Mouse (Mus musculus) forebrain, embryonic 11.5 days (tissue): ENCODE measurements at regions not wholly inside any gene's neighbourhood (a gene's known extent, or its start where the extent isn't known, plus 50 kb on each side); places are given as distances from the start of the nearest gene placed in this dataset.
A peak's percentile ranks its signal among the peaks of the same experiment; 100 is the strongest.

ENCODE experiments used
- ATAC-seq: fragments of 200-750 bp; cut with Nextera tagmentation; replicated peaks from 2 replicates; pipeline ENCODE4 v1.8.0; 2017; ENCODE audit warnings: moderate TSS enrichment; ENCODE audit not compliant: low FRiP score
- DNase-seq: peaks from one replicate; pipeline ENCODE4 v3.0.0-alpha.2; 2017; ENCODE audit warnings: low spot score
- H3K27ac ChIP-seq: fragments of 300-500 bp; sonication (generic); 2 replicates; pipeline ENCODE4 v1.5.1; 2014; ENCODE audit warnings: low read depth, low read length
- H3K27me3 ChIP-seq: fragments of 300-500 bp; sonication (generic); 2 replicates; pipeline ENCODE4 v1.6.1; 2014; ENCODE audit warnings: mild to moderate bottlenecking, low read length, mixed read lengths; ENCODE audit not compliant: control insufficient read depth, insufficient read depth
- H3K36me3 ChIP-seq: fragments of 300-500 bp; sonication (generic); 2 replicates; pipeline ENCODE4 v1.6.1; 2014; ENCODE audit warnings: mild to moderate bottlenecking, low read length, moderate library complexity, mixed read lengths; ENCODE audit not compliant: control insufficient read depth, insufficient read depth
- H3K4me1 ChIP-seq: fragments of 300-500 bp; sonication (generic); replicated peaks from 2 replicates; pipeline ENCODE4 v1.6.1; 2014; ENCODE audit warnings: low read length, mixed read lengths; ENCODE audit not compliant: control insufficient read depth, insufficient read depth
- H3K4me2 ChIP-seq: fragments of 300-500 bp; sonication (generic); 2 replicates; pipeline ENCODE4 v1.6.1; 2014; ENCODE audit warnings: low read depth, mild to moderate bottlenecking, low read length, moderate library complexity, mixed read lengths; ENCODE audit not compliant: severe bottlenecking
- H3K4me3 ChIP-seq: fragments of 300-500 bp; sonication (generic); 2 replicates; pipeline ENCODE4 v1.5.1; 2014; ENCODE audit warnings: low read depth, low read length
- H3K9ac ChIP-seq: fragments of 300-500 bp; sonication (generic); 2 replicates; pipeline ENCODE4 v1.6.1; 2014; ENCODE audit warnings: low read length
- H3K9me3 ChIP-seq: fragments of 300-500 bp; sonication (generic); 2 replicates; pipeline ENCODE4 v1.6.1; 2016; ENCODE audit warnings: low read length, mixed read lengths; ENCODE audit not compliant: control insufficient read depth
- WGBS: fragments of 180-500 bp; shearing (Covaris S2); extraction: QIAGEN DNeasy Blood & Tissue Kit; methylation state at CpG from one replicate; pipeline ENCODE4 v1.1.7; 2014; 5-methylcytosine and 5-hydroxymethylcytosine counted together

DNA sequence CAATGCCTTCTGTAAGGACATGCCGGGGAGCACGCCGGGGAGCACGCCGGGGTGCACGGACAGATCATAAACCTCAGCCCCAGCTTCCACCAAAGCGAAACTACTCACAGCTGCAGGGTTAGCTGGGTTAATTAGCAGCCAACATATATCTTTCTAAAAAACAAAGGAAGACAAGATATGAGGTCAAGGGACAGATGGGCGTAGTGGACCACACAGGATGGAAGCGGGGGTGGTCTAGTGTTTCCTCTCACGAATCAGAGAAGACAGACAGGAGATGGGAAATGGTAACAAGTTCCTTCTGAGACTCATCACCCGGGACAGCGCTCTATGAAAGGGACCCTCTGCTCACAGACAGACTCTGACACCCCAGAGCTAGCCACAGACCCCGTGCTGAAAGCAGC, 60.0 kb upstream of the Ajap1 start:
- DNase-seq: no peak
- Histone ChIP-seq H3K27me3 (no peaks in the 10 kb centered on the region), H3K27ac (no peak overlapping the region), H3K4me1 (no peaks in the 10 kb centered on the region), H3K36me3 (no peaks in the 10 kb centered on the region), H3K9me3 (no peaks in the 10 kb centered on the region), H3K4me2 (no peak overlapping the region), H3K4me3 (no peak overlapping the region), H3K9ac (no peak overlapping the region)
- whole genome bisulfite sequencing: 82% methylated on average over 13 of the region's 13 CpGs
- ATAC-seq: no peak

DNA sequence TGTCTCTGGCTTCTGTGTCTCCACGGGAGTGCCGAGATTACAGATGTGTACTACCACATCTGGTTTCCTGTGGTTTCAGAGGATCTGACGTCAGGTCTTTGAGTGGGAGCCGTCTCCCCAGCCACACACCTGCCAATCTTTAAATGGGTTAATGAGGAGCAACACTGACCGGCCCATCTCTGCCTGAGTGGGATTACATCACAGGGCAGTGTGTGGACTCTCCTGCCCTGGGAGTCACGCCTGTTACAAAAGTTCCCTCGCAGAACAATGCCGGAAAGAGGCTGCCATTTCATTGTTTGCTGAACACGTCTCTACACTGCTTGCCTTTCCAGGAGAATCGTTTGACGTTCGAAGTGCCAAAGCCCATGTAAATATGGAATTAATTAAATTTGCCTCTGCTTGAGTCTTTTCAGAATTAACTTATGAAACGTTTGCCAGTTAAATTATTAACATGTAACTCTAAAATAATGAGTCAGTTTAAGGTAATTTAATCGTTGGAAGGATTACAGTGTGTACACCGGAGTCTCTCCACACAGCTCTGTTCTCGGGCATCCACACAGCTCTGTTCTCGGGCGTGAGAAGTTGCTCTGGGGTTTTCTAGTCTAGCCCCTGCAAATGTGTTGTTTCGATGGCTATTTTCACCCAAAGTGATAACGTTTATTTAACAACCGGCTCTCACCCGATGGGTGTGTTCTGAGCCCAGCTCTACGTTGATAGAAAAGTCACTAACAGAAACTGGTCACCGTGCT, 61.5 kb upstream of the Ajap1 start:
- Histone ChIP-seq H3K36me3 (no peaks in the 10 kb centered on the region), H3K4me1 (no peaks in the 10 kb centered on the region), H3K9ac (no peak overlapping the region), H3K27ac (no peak overlapping the region), H3K4me3 (no peak overlapping the region), H3K9me3 (no peaks in the 10 kb centered on the region), H3K4me2 (no peak overlapping the region), H3K27me3 (no peaks in the 10 kb centered on the region)
- DNase-seq: no peak
- 59% methylated on average over 24 of the region's 24 CpGs for WGBS
- ATAC-seq: no peak

- H3K4me1 ChIP-seq: no peaks in the 10 kb centered on the region
- 95% methylated on average over 7 of the region's 7 CpGs for WGBS
Measured at GRCm38 (mm10) chr4:153546709-153547108, 64.1 kb upstream of the Ajap1 start.

GRCm38 (mm10) chr4:153547111-153547510, 64.5 kb upstream of the Ajap1 start:
- WGBS: 91% methylated on average over 5 of the region's 5 CpGs
- Histone ChIP-seq H3K27me3 (no peaks in the 10 kb centered on the region), H3K36me3 (no peaks in the 10 kb centered on the region), H3K9ac (no peak overlapping the region), H3K27ac (no peak overlapping the region), H3K4me2 (no peak overlapping the region), H3K4me3 (no peak overlapping the region), H3K4me1 (no peaks in the 10 kb centered on the region), H3K9me3 (no peaks in the 10 kb centered on the region)
- no peak for DNase-seq
- ATAC-seq: no peak

More at GRCm38 (mm10) chr4:153546709-153547108, 64.1 kb upstream of the Ajap1 start:
- Histone ChIP-seq H3K27me3 (no peaks in the 10 kb centered on the region), H3K9me3 (no peaks in the 10 kb centered on the region), H3K4me3 (no peak overlapping the region), H3K9ac (no peak overlapping the region), H3K27ac (no peak overlapping the region), H3K36me3 (no peaks in the 10 kb centered on the region), H3K4me2 (no peak overlapping the region)
- DNase-seq (no peak), ATAC-seq (no peak)

GRCm38 (mm10) chr4:153547871-153548270, 65.3 kb upstream of the Ajap1 start:
- H3K4me2 ChIP-seq: no peak overlapping the region
- H3K9me3 ChIP-seq: no peaks in the 10 kb centered on the region
- WGBS: 78% methylated on average over 13 of the region's 13 CpGs
- DNase-seq (no peak), ATAC-seq (no peak)
- H3K9ac ChIP-seq: no peak overlapping the region
- H3K36me3 ChIP-seq: no peaks in the 10 kb centered on the region
- H3K27ac ChIP-seq: no peak overlapping the region
- no peaks in the 10 kb centered on the region; the same call in 1 of the 2 replicates for H3K4me1 ChIP-seq
- no peak overlapping the region for H3K4me3 ChIP-seq
- no peaks in the 10 kb centered on the region for H3K27me3 ChIP-seq

GRCm38 (mm10) chr4:153551291-153551690, 68.7 kb upstream of the Ajap1 start:
- 89% methylated on average over 7 of the region's 7 CpGs for WGBS
- DNase-seq: no peak
- no peaks in the 10 kb centered on the region; the same call in 1 of the 2 replicates for H3K4me1 ChIP-seq

GRCm38 (mm10) chr4:153552483-153552882, 69.9 kb upstream of the Ajap1 start:
- no peak overlapping the region for H3K27ac ChIP-seq
- WGBS: 6% methylated on average over 4 of the region's 4 CpGs
- H3K4me3 ChIP-seq: no peak overlapping the region
- H3K4me2 ChIP-seq: peak overlapping the region; percentile 24; the same call in 1 of the 2 replicates
- H3K9me3 ChIP-seq: no peaks in the 10 kb centered on the region
- H3K9ac ChIP-seq: no peak overlapping the region
- DNase-seq (no peak), ATAC-seq (no peak; the same call in 1 of the 2 replicates)
- no peaks in the 10 kb centered on the region for H3K27me3 ChIP-seq
- H3K4me1 ChIP-seq: no peaks in the 10 kb centered on the region; the same call in 1 of the 2 replicates
- no peaks in the 10 kb centered on the region for H3K36me3 ChIP-seq

More at GRCm38 (mm10) chr4:153551291-153551690, 68.7 kb upstream of the Ajap1 start:
- H3K4me2 ChIP-seq: no peak overlapping the region
- no peak overlapping the region for H3K27ac ChIP-seq
- H3K9ac ChIP-seq: no peak overlapping the region
- H3K27me3 ChIP-seq: no peaks in the 10 kb centered on the region
- H3K9me3 ChIP-seq: no peaks in the 10 kb centered on the region
- no peaks in the 10 kb centered on the region for H3K36me3 ChIP-seq
- no peak for ATAC-seq
- no peak overlapping the region for H3K4me3 ChIP-seq

- Histone ChIP-seq H3K27ac (no peak overlapping the region), H3K27me3 (no peaks in the 10 kb centered on the region), H3K4me3 (no peak overlapping the region), H3K9me3 (no peaks in the 10 kb centered on the region), H3K4me1 (no peaks in the 10 kb centered on the region), H3K36me3 (no peaks in the 10 kb centered on the region), H3K4me2 (no peak overlapping the region), H3K9ac (no peak overlapping the region)
- ATAC-seq (no peak), DNase-seq (no peak)
- 86% methylated on average over 19 of the region's 19 CpGs for WGBS
Measured at GRCm38 (mm10) chr4:153557812-153558608, 75.4 kb upstream of the Ajap1 start.
